Mouse (Mus musculus): ENCODE data around the gene Runx2. TPM values are rescaled to one million over a fixed set of nuclear protein-coding genes. Genes with fewer than 3 reads are reported as not detected.

Runx2 gene
- 18.8 TPM for polyA plus RNA-seq (2014; fragmentation: Illumina TruSeq; extraction: RNeasy Lipid Tissue Mini Kit (QIAGEN cat#74804); ENCODE audit: low read depth, low replicate concordance)

DNA sequence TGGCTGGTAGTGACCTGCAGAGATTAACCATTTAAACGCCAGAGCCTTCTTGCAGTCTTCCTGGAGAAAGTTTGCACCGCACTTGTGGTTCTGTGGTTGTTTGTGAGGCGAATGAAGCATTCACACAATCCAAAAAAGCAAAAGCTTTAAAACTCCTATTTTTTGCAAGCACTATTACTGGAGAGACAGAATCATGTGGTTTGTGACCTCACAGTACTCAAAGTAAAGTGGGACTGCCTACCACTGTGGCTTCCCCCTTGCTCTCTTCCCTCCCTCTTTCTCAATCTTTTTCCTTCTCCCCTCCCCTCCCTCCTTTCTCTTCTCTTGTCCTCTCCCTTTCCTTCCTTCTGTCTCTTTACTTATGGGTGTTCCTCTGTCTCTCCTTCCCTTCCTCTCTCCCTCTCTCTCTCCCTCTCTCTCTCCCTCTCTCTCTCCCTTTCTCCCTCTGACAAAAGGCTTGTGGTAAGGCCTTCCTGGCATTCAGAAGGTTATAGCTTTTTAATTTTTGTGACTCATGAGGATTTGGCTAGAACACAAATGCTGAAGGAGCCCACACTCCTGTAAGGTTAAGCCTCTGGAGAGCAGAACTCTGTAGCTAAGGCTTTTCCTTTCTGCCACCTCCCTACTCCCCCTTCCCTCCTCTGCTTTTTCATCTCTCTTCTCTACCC lies at the start of gene Runx2:
TSS of gene Runx2 (minus strand) at position 290 of the 668 bp plus-strand sequence.

DNA sequence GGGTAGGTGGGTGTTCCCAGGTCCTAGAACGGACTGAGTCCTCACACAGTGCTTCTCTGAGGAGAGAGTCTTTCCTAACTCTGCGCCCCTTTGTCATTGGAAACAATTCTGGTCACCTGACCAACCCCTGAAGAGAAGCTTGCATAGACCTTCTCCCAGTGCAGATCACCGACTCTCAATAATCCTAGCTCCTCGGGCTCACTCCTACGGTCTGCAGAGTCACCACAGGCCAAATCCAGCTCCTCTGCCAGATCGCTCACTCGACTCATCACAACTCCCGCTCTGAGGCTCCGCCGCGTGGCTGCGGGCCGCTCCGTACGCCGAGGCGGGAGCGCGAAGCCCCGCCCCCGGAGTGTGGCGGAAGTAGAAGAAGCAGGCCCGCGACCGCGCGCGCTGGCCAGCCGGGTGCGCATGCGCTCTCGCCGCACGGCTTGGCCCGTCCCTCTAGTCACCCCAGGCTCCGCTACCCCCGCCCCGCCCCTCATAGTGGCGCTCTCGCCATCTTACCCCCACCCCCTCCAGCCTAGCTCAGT lies 37.8 kb downstream of the Runx2 start, which contains the start of gene Supt3:
TSS of gene Supt3 (plus strand) at position 415 of the 533 bp plus-strand sequence.

Other genes with a start within 250 kb of the Runx2 start
- 20.0 TPM for gene Supt3, start 37.6 kb downstream of the Runx2 start, polyA plus RNA-seq (2014; fragmentation: Illumina TruSeq; extraction: RNeasy Lipid Tissue Mini Kit (QIAGEN cat#74804); ENCODE audit: low read depth, low replicate concordance)

Measured in adipose tissue, adult 10 weeks (tissue).